Mouse (Mus musculus) 3134 (cell line): ENCODE data around the gene Gast.
A peak's percentile ranks its signal among the peaks of the same experiment; 100 is the strongest.
"Not testable (repeated sequence)": the region's sequence is repeated elsewhere in the genome, so short reads cannot be mapped to it uniquely, and the experiment has no call there.

Experiments used
- DNase-seq: peaks from one replicate; pipeline ENCODE4 v3.0.0-alpha.2; 2011; ENCODE audit warnings: low spot score; ENCODE audit not compliant: insufficient read length; ENCODE audit errors: extremely low read depth

Gast gene

DNA sequence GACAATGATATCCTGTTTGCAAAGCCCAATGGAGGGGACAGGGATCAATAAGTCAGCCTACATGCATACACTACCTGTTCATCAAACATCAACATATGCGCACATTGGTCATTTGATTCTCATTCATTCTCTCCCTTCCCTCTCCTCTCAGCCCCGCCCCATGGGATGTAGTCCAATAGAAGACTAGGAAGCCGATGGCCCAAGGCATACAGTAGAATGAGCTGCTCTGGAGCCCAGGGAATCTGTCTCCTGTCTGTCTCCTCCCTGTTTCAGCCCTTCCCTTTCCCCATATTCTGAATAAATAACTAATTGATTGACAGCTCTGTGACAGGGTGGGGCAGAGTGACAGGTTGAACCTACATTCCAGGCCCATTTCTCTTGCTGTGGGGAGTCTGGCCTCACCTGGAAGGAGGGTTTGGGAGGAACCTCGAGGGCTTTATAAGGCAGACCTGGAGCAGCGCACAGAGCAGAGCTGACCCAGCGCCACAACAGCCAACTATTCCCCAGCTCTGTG lies at the start of gene Gast:
TSS of gene Gast (plus strand) at position 464 of the 514 bp plus-strand sequence.
- no peak for DNase-seq

DNA sequence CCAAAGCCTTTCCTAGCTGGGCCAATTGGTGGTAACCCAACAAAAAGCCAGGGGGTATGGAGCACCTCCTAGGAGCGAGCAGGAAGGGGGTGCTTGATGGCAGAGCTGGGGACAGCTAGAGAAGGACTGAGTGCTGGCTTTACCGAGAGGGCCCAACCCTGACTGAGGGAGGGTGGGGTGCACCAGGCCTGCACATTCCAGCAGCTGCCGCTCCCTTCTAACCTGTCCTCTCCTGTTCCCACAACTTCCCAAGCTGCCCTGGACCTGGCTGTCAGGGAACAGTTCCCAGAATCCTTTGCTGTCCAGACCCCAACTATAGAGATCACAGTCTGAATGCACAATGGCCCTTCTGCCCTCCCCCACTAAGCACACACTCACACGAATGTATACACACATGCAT lies 49.2 kb upstream of the Gast start:
- no peak for DNase-seq

DNA sequence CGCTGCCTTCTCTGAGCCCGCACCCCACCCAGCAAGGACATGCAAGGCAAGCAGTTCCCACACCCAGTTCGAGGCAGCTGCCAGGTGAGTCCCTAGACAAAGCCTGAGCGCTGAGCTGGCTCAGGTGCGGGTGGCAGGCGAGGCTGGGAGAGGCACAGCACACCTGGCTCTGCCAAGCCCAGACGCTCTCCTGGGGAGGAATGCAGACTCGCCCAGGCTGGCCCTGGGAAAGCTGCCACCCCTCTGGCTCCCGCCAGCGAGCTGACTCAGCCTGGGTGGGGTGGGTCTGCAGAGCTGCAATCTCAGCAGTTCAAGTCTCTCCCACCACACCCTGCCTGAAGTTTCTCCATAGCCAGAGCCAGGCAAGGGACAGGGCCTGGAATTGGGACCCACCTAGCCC lies 47.2 kb upstream of the Gast start:
- peak; percentile 91 for DNase-seq

DNA sequence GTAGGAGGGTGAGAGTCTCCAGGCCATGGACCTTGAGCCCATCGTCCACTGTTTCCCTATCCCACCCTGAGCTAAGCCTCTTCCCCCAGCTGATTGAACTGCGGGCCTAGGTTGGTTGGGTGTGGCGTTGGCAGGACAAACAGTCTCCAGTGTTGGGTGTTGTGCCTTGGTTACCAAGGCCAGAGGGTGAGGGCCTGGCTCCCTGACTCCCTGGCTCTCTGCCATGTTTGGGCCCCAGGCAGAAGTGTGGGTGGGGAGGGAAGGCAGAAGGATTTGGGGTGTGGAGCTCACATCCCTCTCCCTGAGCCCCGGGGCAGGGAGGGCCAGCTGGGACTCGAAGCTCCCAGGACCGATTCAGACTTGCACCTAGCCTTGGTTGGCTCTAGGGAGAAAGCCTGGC lies 45.3 kb upstream of the Gast start:
- DNase-seq: peak; percentile 83

DNA sequence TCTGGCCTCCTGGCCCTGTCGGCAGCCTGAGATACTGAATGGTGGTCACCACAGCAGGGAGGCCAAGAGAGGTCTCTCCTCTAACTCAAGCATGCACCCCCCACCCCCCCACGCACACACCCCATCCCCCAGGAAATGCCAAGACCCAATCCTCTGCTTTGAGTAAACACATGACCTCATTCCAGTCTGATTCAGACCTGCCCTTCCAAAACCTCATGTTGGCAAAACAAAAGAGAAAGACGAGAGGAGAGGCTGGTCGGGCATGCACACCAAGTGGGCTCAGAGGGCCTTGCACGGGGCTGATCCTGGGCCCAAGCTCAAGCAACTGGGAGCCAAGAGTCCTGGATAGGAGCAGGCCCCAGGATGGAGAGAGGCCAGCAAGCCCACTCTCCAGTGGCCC lies 44.0 kb upstream of the Gast start:
- peak; percentile 81 for DNase-seq

DNA sequence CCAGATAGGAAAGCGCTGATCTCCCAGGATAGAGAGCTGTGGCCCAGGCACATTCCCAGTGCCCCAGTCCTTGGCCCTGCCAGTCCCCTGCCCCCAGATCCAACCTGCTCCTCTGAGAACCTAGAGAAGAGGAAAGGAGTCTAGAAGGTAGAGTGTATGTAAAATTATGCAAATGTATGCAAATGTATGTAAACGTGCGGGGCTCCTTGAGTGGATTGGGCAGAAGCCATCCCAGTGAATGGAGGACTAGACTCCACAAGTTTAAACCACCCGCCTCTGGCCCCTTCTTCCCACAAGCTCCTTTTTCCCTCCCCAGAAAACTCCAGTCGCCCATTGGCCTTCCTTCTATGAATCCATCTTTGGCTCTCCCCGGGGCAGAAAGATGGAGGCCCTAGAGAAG lies 41.3 kb upstream of the Gast start:
- no peak for DNase-seq

DNA sequence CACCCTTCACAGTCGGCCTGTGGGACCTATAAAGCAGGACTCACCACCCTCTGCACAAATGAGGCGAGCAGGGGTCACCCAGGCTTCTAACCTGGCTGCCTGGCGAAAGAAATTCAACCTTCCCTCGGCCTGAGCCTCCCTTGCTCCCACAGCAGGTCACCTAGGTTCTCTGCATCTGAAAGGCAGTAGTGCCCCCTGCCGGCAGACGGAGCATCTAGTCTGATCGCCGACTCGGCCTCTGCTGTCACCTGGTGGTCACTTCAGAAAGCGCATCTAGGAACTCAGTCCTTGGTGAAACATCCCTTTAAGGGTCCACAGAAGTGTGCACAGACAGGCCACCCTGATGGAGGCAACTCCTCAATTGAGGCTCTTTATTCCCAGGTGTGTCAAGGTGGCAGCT lies 38.9 kb upstream of the Gast start:
- DNase-seq: peak; percentile 69

DNA sequence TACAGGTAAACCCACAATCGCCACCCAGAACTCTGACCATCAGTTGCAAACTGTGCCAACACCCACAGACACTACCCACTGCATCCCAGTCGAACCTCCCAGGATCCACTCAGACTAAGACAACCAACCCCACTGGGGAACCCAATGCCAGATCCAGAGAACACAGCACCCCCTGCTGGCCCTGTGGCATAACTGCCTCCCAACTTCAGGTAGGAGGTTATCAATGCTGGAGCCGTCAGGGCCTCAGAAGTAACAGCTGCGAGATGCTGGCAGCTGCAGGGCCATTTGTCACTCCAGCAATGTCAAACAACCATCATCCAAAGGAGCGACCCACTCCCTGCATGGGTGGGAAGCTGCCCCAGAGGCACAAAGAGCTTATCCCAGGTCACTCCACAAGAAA lies 36.4 kb upstream of the Gast start:
- no peak for DNase-seq

DNA sequence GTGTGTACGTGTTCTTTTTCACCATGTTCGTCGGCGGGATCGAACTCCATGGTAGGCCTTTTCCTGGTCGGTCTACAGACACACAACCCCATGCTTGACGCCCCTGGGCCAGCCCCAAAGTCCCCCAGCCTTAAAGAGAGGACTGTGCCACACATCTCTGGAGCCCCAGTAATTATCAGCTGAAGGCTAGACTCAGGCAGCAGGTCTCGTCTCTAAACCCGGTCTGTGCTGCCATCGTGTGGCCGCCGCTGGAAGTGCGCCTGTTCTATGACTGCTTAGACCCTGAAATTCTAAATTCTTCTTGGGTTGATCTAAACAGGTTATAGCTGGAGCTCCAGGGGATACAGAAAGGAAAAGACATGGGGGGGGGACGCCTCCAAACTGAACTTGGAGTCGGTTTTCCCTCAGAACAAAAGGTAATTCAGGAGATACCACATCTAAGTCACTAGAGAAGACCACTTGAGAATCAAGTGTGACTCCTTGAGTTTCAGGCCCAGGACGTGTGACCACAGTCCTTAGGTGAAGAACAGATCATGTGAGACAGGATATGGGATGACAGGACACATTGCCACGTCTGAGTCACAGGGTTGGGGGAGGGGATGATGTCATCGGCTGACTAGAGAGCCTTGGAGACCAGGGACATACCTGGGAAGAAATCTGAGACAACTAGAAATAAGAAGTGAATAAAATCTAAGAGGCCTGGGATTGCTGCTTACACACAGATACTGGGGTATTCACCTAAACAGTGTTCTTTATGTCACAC lies 35.8 kb upstream of the Gast start:
- DNase-seq: peak; percentile 71

DNA sequence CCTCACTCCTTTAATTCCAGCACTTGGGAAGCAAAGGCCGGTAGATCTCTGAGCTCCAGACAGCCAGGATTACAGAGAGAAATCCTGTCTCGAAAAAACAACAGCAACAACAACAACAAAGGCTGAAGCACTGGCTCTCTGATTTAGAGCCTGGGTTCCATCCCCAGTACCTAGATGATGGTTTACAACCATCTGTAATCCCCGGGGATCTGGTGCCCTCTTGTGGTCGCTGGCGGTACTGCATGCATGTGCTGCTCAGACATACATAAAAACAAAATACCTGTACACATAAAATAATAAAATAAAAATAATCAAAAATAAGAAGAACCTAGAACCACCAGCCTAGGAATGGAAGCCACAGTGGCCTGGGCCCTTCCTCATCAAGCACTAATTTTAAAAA lies 33.9 kb upstream of the Gast start:
- no peak for DNase-seq

DNA sequence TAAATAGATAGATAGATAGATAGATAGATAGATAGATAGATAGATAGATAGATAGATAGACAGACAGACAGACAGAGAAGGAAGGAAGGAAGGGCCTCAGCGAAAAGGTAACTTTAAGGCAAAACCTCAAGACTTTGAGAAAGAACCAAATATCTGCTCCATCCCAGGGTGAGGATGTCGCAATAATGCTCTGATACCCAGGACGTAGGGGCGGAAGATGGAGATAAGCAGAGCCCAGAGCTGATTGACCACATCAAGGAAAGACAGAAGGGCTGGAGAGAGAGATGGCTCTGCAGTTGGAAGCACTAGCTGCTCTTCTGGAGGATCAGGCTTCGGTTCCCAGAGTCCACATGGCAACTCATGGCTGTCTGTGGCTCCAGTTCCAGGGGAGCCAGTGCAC lies 32.9 kb upstream of the Gast start:
- no peak for DNase-seq

DNA sequence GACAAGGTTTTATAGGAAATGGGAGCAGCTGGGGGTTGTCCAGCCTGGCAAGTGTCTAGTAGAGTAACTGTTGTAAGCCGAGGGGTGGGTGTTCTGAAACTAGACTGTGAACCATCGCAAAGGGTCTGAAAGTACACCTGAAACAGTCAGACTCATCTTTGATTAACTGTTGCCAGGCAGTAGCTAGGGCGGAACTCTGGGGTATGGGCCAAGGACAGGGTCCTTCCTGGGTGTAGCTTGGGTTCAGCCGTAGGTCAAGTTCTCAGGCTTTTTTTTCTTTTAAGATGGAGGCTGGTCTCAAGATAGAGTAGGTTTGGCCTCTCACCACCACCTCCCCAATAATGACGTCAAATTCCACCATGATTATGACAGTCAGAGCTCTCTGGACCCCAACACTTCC lies 26.3 kb upstream of the Gast start:
- no peak for DNase-seq

DNA sequence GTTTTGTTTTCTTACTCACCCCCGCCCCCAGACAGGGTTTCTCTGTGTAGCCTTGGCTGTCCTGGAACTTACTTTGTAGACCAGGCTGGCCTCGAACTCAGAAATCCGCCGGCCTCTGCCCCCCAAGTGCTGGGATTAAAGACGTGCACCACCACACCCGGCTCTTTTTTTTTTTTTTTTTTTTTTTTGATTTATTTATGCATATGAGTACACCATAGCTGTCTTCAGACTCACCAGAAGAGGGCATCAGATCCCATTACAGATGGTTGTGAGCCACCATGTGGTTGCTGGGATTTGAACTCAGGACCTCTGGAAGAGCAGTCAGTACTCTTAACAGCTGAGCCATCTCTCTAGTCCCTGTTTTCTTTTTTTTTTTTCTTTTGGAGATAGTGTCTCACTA lies 25.5 kb upstream of the Gast start:
- not testable (repeated sequence) for DNase-seq

DNA sequence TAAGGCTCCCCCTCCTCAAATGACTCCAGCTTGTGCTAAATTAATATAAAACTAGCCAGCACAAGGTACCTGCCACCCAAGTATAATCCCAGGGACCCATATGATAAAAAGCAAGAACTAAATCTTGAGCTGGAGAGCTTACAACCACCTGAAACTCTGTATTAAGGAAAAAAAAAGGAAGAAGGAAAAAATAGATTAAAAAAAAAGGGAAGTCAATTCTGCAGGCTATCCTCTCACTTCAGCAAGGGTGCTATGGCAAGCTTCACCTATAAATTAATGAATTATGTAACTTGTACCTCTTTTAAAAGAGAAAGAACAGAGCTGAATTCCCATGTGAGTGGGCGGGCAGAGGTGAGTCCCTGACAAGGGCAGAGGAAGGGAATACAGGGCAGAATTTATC lies 22.6 kb upstream of the Gast start:
- no peak for DNase-seq

DNA sequence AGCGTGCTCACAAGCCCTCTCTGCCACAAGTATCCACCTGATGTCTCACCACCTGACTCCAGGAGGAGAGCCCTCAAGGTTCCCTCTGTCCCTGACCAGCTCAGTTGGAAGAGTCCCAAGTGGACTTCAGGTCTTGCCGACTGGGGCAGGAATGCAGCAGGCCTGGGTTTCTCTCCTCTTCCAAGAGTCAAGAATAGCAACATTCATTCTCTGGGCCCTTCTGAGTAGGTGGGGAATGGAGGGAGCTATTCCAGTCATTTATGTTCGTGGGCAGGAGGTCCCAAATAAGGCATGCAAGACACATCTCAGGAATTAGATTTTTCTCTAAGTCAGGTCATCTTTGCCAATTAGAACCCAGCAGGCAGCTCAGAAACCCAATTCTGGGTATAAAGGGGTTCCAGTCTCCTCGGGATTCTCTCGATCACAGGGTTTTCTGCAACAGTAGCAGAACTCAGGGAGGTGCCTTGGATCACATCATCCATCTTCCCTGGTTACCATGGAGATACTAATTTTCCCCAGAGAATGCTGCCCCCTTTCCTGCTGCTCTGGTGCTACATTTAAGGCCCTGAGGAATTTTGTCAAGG lies 22.0 kb upstream of the Gast start:
- no peak for DNase-seq

DNA sequence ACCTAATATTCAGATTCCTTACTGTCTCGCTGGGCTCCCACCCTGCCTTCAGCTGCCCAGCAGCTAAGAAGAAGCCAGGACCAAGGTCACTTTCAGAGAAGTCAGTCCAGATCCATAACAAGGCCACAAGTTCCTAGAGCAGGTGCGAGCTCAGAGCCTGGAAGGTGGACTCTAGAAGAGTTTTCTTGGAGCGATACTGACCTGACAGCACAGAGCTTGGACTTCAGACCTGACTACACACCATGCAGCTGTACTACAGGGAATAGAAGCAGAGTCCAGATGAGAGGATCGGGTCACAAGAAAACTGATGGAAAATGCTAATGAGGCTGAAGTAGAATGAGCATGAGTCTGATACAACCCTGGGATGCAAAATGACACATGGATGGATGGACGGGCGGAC lies 20.8 kb upstream of the Gast start:
- no peak for DNase-seq

DNA sequence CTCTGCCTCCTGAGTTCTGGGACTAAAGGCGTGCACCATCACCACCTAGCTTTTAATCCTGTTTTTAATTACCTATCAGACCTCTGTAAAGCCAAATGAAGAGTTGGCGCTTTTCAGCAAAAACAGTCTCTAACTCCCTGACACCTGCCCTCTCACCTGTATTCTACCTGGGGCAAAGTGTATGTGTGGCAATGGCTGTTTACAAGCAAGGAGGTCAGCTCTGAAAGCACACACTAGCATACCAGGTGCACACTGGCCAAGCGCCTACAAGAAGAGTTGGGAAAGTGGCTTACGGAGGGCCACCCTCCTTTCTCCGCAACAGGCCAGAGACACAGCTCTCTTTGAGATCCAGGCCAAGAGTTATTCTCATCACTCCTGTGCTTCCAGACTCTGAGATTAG lies 18.8 kb upstream of the Gast start:
- no peak for DNase-seq

DNA sequence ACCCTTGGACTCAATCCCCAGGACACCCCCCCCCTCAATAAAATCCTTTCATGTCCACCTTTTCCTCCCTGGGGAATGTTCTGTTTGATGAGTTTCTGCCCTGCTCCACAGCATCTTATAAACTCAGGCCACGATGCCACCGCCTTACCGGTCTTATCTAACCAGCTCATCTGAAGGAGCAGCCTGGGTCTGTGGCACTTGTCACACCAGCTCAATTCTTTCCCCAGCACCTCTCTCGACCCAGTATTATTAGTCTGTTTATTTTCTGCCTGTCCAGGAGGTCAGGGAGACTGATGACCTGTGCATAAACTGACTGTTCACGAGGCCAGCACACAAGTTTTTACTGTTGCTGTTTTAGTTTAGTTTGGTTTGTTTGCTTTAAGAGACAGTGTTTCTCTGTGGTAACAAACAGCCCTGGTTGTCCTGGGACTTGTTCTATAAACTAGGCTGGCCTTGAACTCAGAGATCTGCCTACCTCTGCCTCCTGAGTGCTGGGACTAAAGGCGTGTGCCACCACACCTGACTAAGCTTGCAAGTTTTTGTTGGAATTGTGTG lies 16.3 kb upstream of the Gast start:
- no peak for DNase-seq

DNA sequence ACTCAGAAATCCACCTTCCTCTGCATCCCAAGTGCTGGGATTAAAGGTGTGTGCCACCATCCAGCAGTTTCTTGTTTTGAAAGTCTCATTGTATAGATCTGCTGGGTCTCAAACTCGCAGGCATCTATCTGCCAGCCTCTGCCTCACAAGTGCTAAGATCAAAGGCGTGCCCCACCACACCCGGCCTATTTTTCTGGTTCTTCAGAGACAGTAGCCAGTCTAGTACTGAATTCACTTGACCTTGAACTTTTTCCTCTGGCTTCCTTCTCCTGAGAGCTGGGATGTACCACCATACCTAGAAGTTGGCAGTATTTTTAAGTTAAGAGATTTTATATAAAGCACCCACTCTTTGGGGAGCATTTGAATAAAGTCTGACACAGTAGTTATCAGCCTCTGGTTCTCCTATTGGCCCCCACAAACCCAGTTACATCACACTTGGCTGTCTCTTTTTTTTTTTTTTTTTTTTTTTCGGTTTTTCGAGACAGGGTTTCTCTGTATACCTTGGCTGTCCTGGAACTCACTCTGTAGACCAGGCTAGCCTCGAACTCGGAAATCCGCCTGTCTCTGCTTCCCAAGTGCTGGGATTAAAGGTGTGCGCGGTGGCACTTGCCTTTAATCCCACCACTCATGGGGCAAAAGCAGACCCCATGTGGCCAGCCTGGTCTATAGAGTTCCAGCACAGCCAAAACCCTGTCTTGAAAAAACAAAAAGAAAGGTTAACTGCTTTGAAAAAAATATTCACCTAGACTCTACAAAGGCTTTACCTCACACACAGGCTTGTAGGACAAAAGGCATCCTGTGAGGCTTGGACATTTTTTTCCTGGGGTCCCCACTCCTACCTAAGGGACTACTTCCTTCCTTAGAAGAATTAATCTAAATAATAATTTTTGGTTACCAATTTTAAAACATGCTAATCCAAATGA lies 15.4 kb upstream of the Gast start:
- no peak for DNase-seq

DNA sequence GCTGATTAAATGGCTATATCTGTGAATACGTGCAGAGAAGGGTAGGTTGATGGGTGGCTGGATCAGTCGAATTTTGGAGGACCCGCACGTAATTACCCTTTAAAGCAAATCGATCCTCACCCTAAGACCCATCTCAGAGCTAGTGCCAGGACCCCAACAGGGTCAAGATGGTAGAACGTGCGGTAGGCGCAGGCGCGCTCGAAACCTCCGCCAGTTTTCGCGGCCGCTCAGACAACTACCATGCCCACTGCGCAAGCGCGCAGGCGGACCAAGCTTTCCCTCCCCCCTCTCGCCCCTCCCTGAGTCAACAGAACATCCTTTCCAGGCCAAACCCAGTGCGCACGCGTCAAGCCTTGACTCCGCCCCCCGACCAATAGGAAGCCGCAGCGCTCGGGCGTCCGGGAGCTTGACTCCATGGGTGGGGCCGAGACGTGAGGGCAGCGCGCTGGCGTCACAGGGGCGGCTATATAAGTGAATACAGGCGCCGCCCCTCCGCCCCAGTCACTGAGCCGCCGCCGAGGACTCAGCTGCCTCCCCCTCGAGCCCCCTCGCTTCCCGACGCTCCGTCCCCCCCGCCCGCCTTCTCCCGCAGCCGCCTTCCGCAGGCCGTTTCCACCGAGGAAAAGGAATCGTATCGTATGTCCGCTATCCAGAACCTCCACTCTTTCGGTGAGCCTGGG lies 14.6 kb upstream of the Gast start, which contains the start of gene Eif1:
TSS of gene Eif1 (plus strand) at position 394 of the 680 bp plus-strand sequence.
- DNase-seq: peak; percentile 99
